In genomic region chr15:79505616-79506283, GRCm38 (mm10) we compare ENCODE assay signal across 8 mouse cellular contexts. TPM values are rescaled to one million over a fixed set of nuclear protein-coding genes. Genes with fewer than 3 reads are reported as not detected.
DNase-seq lines count a peak whose midpoint lies in the region; ATAC-seq and TF ChIP-seq lines count a peak whose summit lies in the region.

No protein-coding gene starts in this region.

- TF ChIP-seq CTCF in cerebellum, adult 2 months (IDR thresholded peaks at IDR 0.05; ENCODE audit: borderline replicate concordance, insufficient read depth, low read depth, low read length), result no peak
- no peak for TF ChIP-seq CTCF in kidney, postnatal 0 days (IDR thresholded peaks at IDR 0.05; ENCODE audit: low read depth)
- no peak for TF ChIP-seq CTCF in olfactory bulb, adult 2 months (IDR thresholded peaks at IDR 0.05; ENCODE audit: insufficient read depth, low read depth, low read length)

- H3K9me3 ChIP-seq in embryonic facial prominence, embryonic 11.5 days (replicated peaks; ENCODE audit: control insufficient read depth, low read length), result no peaks in the 10 kb centered on the region
- H3K9me3 ChIP-seq in heart, embryonic 11.5 days (replicated peaks; ENCODE audit: control insufficient read depth, low read length), result no peaks in the 10 kb centered on the region
- H3K9me3 ChIP-seq in kidney, postnatal 0 days (replicated peaks; ENCODE audit: low read length), result no peaks in the 10 kb centered on the region
- no peaks in the 10 kb centered on the region for H3K9me3 ChIP-seq in liver, embryonic 15.5 days (replicated peaks)

- WGBS in cerebellum, adult 2 months, result under 1% methylated on average over 55 of the region's 71 CpGs
- under 1% methylated on average over 42 of the region's 71 CpGs for WGBS in embryonic facial prominence, embryonic 11.5 days
- WGBS in heart, embryonic 11.5 days (ENCODE audit: insufficient replicate concordance), result under 1% methylated on average over 53 of the region's 71 CpGs
- WGBS in kidney, postnatal 0 days, result 1% methylated on average over 51 of the region's 71 CpGs
- under 1% methylated on average over 70 of the region's 71 CpGs for WGBS in liver, embryonic 15.5 days (ENCODE audit: insufficient replicate concordance)
- WGBS in olfactory bulb, adult 2 months, result 1% methylated on average over 60 of the region's 71 CpGs

- ATAC-seq in embryonic facial prominence, embryonic 11.5 days (replicated peaks; ENCODE audit: insufficient number of reproducible peaks, low FRiP score, low TSS enrichment, low read depth), result peak; percentile 41; the same call in 1 of the 2 replicates
- 0 out of 2 replicates have a peak, but pooled peaks have one; percentile 27 for ATAC-seq in heart, embryonic 11.5 days (replicated peaks; ENCODE audit: insufficient number of reproducible peaks, low FRiP score, low TSS enrichment)
- peak; percentile 49 for ATAC-seq in kidney, postnatal 0 days (replicated peaks; ENCODE audit: low FRiP score, low read depth)
- ATAC-seq in liver, embryonic 15.5 days (ENCODE audit: insufficient read depth), result no peak

- peak; percentile 44 to 52 for DNase-seq in cerebellum, adult 2 months
- DNase-seq in cerebellum, adult 9-10 months, result no peak
- DNase-seq in embryonic facial prominence, embryonic 11.5 days (ENCODE audit: low spot score), result peak; percentile 84
- DNase-seq in kidney, postnatal 0 days (ENCODE audit: low spot score), result peak; percentile 61
- peak; percentile 20 to 48 for DNase-seq in urinary bladder, postnatal 36 days (ENCODE audit: low spot score in 2 of 2)

- peak overlapping the region; percentile 51 for H3K9ac ChIP-seq in embryonic facial prominence, embryonic 11.5 days (replicated peaks; ENCODE audit: low read length)
- H3K9ac ChIP-seq in heart, embryonic 11.5 days (ENCODE audit: low read depth, low read length), result peak overlapping the region; percentile 70
- H3K9ac ChIP-seq in kidney, postnatal 0 days (ENCODE audit: low read depth, low read length), result peak overlapping the region; percentile 62
- no peak overlapping the region for H3K9ac ChIP-seq in liver, embryonic 15.5 days

- no peak for TF ChIP-seq POLR2A in cerebellum, adult 2 months (IDR thresholded peaks at IDR 0.05; ENCODE audit: borderline replicate concordance, insufficient read depth, low read length)
- TF ChIP-seq POLR2A in olfactory bulb, adult 2 months (IDR thresholded peaks at IDR 0.05; ENCODE audit: insufficient read depth, low read depth, low read length), result peak; percentile 84

- H3K4me3 ChIP-seq in cerebellum, adult 2 months (replicated peaks; ENCODE audit: insufficient read depth, low read depth, low read length), result peak overlapping the region; percentile 38
- H3K4me3 ChIP-seq in embryonic facial prominence, embryonic 11.5 days (ENCODE audit: low read depth, low read length), result peak overlapping the region; percentile 55
- peak overlapping the region; percentile 56 for H3K4me3 ChIP-seq in heart, embryonic 11.5 days (ENCODE audit: low read depth, low read length)
- peak overlapping the region; percentile 55 for H3K4me3 ChIP-seq in kidney, postnatal 0 days (replicated peaks; ENCODE audit: low read depth, low read length)
- H3K4me3 ChIP-seq in liver, embryonic 15.5 days (replicated peaks), result peak overlapping the region; percentile 49
- H3K4me3 ChIP-seq in olfactory bulb, adult 2 months (ENCODE audit: insufficient read depth, low read depth, low read length), result peak overlapping the region; percentile 60

- no peak overlapping the region for H3K27ac ChIP-seq in cerebellum, adult 2 months (ENCODE audit: insufficient read depth, low read length)
- no peak overlapping the region for H3K27ac ChIP-seq in embryonic facial prominence, embryonic 11.5 days (replicated peaks; ENCODE audit: low read depth, low read length)
- no peak overlapping the region for H3K27ac ChIP-seq in heart, embryonic 11.5 days (ENCODE audit: low read depth, low read length)
- no peak overlapping the region for H3K27ac ChIP-seq in kidney, postnatal 0 days
- no peak overlapping the region for H3K27ac ChIP-seq in liver, embryonic 15.5 days (replicated peaks)
- H3K27ac ChIP-seq in olfactory bulb, adult 2 months (ENCODE audit: insufficient read depth, low read depth, low read length), result peak overlapping the region; percentile 84

- H3K36me3 ChIP-seq in embryonic facial prominence, embryonic 11.5 days (replicated peaks; ENCODE audit: control insufficient read depth, insufficient read depth, low read depth, low read length), result no peaks in the 10 kb centered on the region
- H3K36me3 ChIP-seq in heart, embryonic 11.5 days (ENCODE audit: control insufficient read depth, insufficient read depth, low read length), result no peaks in the 10 kb centered on the region
- no peaks in the 10 kb centered on the region for H3K36me3 ChIP-seq in kidney, postnatal 0 days (ENCODE audit: insufficient read depth, low read length)
- H3K36me3 ChIP-seq in liver, embryonic 15.5 days (replicated peaks), result no peaks in the 10 kb centered on the region

- peaks cover 4% of the 10 kb centered on the region for H3K27me3 ChIP-seq in cerebellum, adult 2 months (ENCODE audit: control insufficient read depth, insufficient read depth, low read length)
- H3K27me3 ChIP-seq in embryonic facial prominence, embryonic 11.5 days (ENCODE audit: control insufficient read depth, insufficient read depth, low read length), result peaks cover 60% of the 10 kb centered on the region
- H3K27me3 ChIP-seq in heart, embryonic 11.5 days (ENCODE audit: control insufficient read depth, insufficient read depth, low read length), result peaks cover 88% of the 10 kb centered on the region
- peaks cover 49% of the 10 kb centered on the region for H3K27me3 ChIP-seq in kidney, postnatal 0 days (ENCODE audit: insufficient read depth, low read length)
- peaks cover 99% of the 10 kb centered on the region for H3K27me3 ChIP-seq in liver, embryonic 15.5 days

- peaks cover 5% of the 10 kb centered on the region for H3K4me1 ChIP-seq in cerebellum, adult 2 months (ENCODE audit: control insufficient read depth, insufficient read depth, low read length)
- H3K4me1 ChIP-seq in embryonic facial prominence, embryonic 11.5 days (ENCODE audit: control insufficient read depth, insufficient read depth, low read length), result peaks cover 8% of the 10 kb centered on the region
- H3K4me1 ChIP-seq in heart, embryonic 11.5 days (ENCODE audit: control insufficient read depth, insufficient read depth, low read length), result peaks cover 23% of the 10 kb centered on the region
- H3K4me1 ChIP-seq in kidney, postnatal 0 days (replicated peaks; ENCODE audit: insufficient read depth, low read length), result peaks cover 10% of the 10 kb centered on the region; the same call in 1 of the 2 replicates
- H3K4me1 ChIP-seq in liver, embryonic 15.5 days (replicated peaks), result peaks cover 11% of the 10 kb centered on the region; the same call in 1 of the 2 replicates
- peaks cover 49% of the 10 kb centered on the region for H3K4me1 ChIP-seq in olfactory bulb, adult 2 months (ENCODE audit: control insufficient read depth, insufficient read depth, low read length)

- H3K4me2 ChIP-seq in embryonic facial prominence, embryonic 11.5 days (ENCODE audit: low read depth, low read length), result peak overlapping the region; percentile 99
- peak overlapping the region; percentile 99 for H3K4me2 ChIP-seq in heart, embryonic 11.5 days
- H3K4me2 ChIP-seq in kidney, postnatal 0 days (ENCODE audit: low read length), result peak overlapping the region; percentile 99
- H3K4me2 ChIP-seq in liver, embryonic 15.5 days, result peak overlapping the region; percentile 72

RNA-seq across cellular contexts. Expression of gene Kcnj4, which starts 0.7 kb away (rescaled TPM):
- 0.82 and 1.5 TPM in 2 replicates for polyA plus RNA-seq in cerebellum, adult 2 months (2012; rRNA removed)
- polyA plus RNA-seq in embryonic facial prominence, embryonic 11.5 days (2014; fragmentation: Nextera tagmentation; extraction: Ambion mirVana), result 0.25 TPM in 1 of 2 replicates, not detected in the other
- 0.20 TPM in 1 of 2 replicates, not detected in the other for polyA plus RNA-seq in heart, embryonic 11.5 days (2014; fragmentation: Nextera tagmentation; extraction: Ambion mirVana)
- polyA plus RNA-seq in kidney, postnatal 0 days (2015; fragmentation: Nextera tagmentation; extraction: Ambion mirVana), result 0.11 TPM in 1 of 2 replicates, not detected in the other
- not detected in 2 replicates for polyA plus RNA-seq in liver, embryonic 15.5 days (2015; fragmentation: Nextera tagmentation; extraction: Ambion mirVana)
- 142 TPM in 1 of 2 replicates, not detected in the other for polyA plus RNA-seq in olfactory bulb, adult 2 months (2012; ENCODE audit: insufficient read depth, insufficient read length, low replicate concordance, missing spikeins)

RNA-seq across cellular contexts. Expression of gene Kdelr3, which starts 10.5 kb away (rescaled TPM):
- 1.7 and 2.5 TPM in 2 replicates for polyA plus RNA-seq in cerebellum, adult 2 months (2012; rRNA removed)
- 11.8 and 13.7 TPM in 2 replicates for polyA plus RNA-seq in embryonic facial prominence, embryonic 11.5 days (2014; fragmentation: Nextera tagmentation; extraction: Ambion mirVana)
- polyA plus RNA-seq in heart, embryonic 11.5 days (2014; fragmentation: Nextera tagmentation; extraction: Ambion mirVana), result 33.4 and 33.5 TPM in 2 replicates
- polyA plus RNA-seq in kidney, postnatal 0 days (2015; fragmentation: Nextera tagmentation; extraction: Ambion mirVana), result 41.6 and 54.9 TPM in 2 replicates
- polyA plus RNA-seq in liver, embryonic 15.5 days (2015; fragmentation: Nextera tagmentation; extraction: Ambion mirVana), result 4.5 and 5.3 TPM in 2 replicates
- not detected in 2 replicates for polyA plus RNA-seq in olfactory bulb, adult 2 months (2012; ENCODE audit: insufficient read depth, insufficient read length, low replicate concordance, missing spikeins)

RNA-seq across cellular contexts. Expression of gene Ddx17, which starts 40.8 kb away (rescaled TPM):
- polyA plus RNA-seq in cerebellum, adult 2 months (2012; rRNA removed), result 414 and 429 TPM in 2 replicates
- 77.4 and 79.2 TPM in 2 replicates for polyA plus RNA-seq in embryonic facial prominence, embryonic 11.5 days (2014; fragmentation: Nextera tagmentation; extraction: Ambion mirVana)
- 50.6 and 60.1 TPM in 2 replicates for polyA plus RNA-seq in heart, embryonic 11.5 days (2014; fragmentation: Nextera tagmentation; extraction: Ambion mirVana)
- polyA plus RNA-seq in kidney, postnatal 0 days (2015; fragmentation: Nextera tagmentation; extraction: Ambion mirVana), result 38.6 and 39.9 TPM in 2 replicates
- polyA plus RNA-seq in liver, embryonic 15.5 days (2015; fragmentation: Nextera tagmentation; extraction: Ambion mirVana), result 11.6 and 12.8 TPM in 2 replicates
- 399 and 583 TPM in 2 replicates for polyA plus RNA-seq in olfactory bulb, adult 2 months (2012; ENCODE audit: insufficient read depth, insufficient read length, low replicate concordance, missing spikeins)

RNA-seq across cellular contexts. Expression of gene Csnk1e, which starts 50.4 kb away (rescaled TPM):
- polyA plus RNA-seq in cerebellum, adult 2 months (2012; rRNA removed), result 110 and 122 TPM in 2 replicates
- 108 and 109 TPM in 2 replicates for polyA plus RNA-seq in embryonic facial prominence, embryonic 11.5 days (2014; fragmentation: Nextera tagmentation; extraction: Ambion mirVana)
- polyA plus RNA-seq in heart, embryonic 11.5 days (2014; fragmentation: Nextera tagmentation; extraction: Ambion mirVana), result 73.2 and 91.0 TPM in 2 replicates
- polyA plus RNA-seq in kidney, postnatal 0 days (2015; fragmentation: Nextera tagmentation; extraction: Ambion mirVana), result 50.9 and 53.9 TPM in 2 replicates
- polyA plus RNA-seq in liver, embryonic 15.5 days (2015; fragmentation: Nextera tagmentation; extraction: Ambion mirVana), result 8.0 and 9.2 TPM in 2 replicates
- polyA plus RNA-seq in olfactory bulb, adult 2 months (2012; ENCODE audit: insufficient read depth, insufficient read length, low replicate concordance, missing spikeins), result not detected in 2 replicates

Comparison
In these comparisons a context has a peak if more than half of its experiments do, and no peak if none do; other contexts are left out.
1. RNA of gene Kcnj4, which starts 0.7 kb away (polyA plus RNA-seq): 142 TPM in olfactory bulb, adult 2 months; 0.82 to 1.5 TPM in cerebellum, adult 2 months, 0.11 TPM in kidney, postnatal 0 days, 0.25 TPM in embryonic facial prominence, embryonic 11.5 days, 0.20 TPM in heart, embryonic 11.5 days and not detected in liver, embryonic 15.5 days; every median in the first group is over 10 times any median in the second.
2. Peak in every context shown above with its lines, with median percentiles within 50 percentile points of each other: H3K4me3 ChIP-seq and H3K4me2 ChIP-seq.